Mouse (Mus musculus) bone marrow, adult 2 months (tissue): ENCODE measurements around the gene Ntn5.

Source experiments
- CTCF ChIP-seq: fragments of 200-500 bp; IDR thresholded peaks from 2 replicates; pipeline ENCODE4 v1.5.1; 2011; ENCODE audit warnings: low read length, control low read depth; ENCODE audit not compliant: control insufficient read depth, insufficient read depth
- POLR2A ChIP-seq: fragments of 200-500 bp; IDR thresholded peaks from 2 replicates; pipeline ENCODE4 v1.6.1; 2011; ENCODE audit warnings: low read depth, mild to moderate bottlenecking, control low read depth, low read length, borderline replicate concordance; ENCODE audit not compliant: control insufficient read depth

DNA sequence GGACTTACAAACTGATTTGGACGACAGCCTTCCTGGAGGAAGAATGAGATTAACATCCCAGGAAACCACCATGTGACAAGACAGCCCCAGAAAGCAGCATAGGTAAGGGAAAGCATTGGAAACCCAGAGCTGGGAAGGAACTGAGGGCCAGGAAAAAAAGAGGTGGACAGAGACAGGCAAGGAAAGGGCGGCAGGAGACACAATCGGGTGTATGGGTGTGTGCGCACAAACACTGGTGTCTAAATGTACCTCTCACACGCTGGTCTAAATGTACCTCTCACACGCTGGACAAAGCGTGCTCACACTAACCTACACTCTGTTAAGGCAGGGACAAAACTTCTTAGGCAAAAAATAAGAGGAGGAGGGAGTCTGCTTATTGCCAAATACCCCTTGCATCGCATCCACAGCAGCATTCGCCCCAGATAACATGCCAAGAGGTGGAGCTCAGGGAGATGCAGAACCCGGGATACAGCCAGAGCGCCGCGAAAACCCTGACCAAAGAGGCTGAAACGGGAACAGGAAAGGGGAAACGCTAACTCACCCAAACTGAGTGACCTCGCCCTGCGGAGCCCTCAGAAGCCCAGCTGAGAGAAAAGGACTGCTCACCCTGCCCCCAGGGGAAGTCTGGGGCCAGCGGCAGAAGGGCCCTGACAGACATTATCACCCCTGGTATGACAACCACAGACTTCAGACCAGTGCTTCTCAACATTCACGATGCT is 32.1 kb downstream of the Ntn5 start:
- TF ChIP-seq CTCF (no peak), POLR2A (peak; percentile 32; the same call in 1 of the 2 replicates)
